Mouse (Mus musculus): ENCODE data around the gene Uggt1. TPM values are rescaled to one million over a fixed set of nuclear protein-coding genes. Genes with fewer than 3 reads are reported as not detected.

Gene Uggt1
- 10 to 100 TPM; 33.6 to 53.2 (median 41.5) TPM for total RNA-seq (2022)

DNA sequence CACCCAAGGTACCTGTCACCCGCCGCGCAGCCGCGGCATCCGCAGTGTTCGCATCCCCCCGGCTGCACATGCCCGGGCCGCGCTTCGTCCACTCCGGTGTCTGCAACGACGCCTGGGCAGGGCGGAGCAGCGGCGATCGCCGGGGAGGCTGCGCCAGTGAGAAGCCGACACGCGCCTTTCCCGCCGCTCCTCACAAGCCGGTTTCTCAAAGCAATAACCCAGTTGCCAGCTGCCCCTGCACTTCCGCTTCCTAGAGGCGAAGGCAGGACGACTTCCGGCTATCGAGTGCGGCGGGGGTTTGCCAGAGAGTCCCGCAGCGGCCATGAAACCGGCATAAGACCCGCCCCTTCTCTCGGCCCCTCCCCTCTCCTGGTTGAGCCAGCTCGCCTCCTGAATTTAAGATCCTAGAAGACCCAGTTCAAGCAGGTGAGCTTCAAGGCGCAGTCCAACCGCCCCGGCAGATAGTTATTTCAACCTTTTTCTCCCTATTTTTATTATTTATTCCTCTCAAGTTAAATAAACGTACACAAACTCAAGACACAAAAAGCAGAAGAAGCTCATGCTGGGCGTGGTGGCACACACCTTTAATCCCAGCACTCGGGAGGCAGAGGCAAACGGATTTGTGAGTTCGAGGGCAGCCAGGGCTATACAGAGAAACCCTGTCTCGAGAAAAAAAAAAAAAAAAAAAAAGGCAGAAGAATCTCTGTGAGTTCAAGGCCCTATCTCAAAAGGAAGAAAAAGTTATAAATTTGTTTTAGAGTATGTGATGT, at the start of gene Uggt1:
Gene Uggt1 (minus strand): TSS at position 663 of the 770 bp plus-strand sequence.
- peak; percentile 91 to 93 for DNase-seq (ENCODE audit: low spot score in 2 of 2)

DNA sequence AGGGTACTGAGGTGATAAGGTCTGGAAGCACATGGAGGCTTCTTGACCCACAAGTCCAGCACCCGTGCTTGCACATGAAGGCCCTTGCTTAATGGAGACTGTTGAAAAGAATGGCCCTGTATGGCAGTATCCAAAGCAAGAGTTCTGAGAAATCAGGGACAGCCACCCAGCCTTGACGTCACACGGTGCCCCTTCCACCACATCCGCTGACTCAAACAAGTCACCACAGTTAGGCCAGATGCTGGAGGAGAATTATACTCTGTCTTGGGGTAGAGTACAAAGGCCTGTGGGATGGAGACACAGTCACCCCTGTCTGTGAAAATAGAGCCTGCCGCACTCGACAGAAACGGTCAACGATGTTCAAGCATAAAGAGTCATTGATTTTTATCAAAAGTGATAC, 49.0 kb upstream of the Uggt1 start:
- no peak for DNase-seq (ENCODE audit: low spot score in 2 of 2)

DNA sequence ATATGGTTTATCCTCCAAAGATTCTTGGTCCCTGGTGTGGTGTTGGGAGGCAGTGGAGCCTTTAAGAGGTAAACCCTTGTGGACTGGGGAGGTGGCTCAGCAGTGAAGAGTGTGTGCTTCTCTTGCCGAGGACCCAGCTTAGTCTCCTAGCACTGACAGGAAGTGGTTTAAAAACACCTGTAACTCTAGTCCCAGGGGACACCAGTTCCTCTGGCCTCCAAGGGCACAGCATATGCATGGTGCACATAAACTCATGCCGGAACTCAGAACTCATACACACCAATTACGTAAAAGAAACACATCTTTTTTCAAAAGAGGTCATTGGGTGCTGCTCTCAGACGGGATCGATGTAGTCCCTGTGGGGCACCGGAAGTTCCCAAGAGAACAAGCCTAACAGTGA, 37.3 kb upstream of the Uggt1 start:
- no peak for DNase-seq (ENCODE audit: low spot score in 2 of 2)

DNA sequence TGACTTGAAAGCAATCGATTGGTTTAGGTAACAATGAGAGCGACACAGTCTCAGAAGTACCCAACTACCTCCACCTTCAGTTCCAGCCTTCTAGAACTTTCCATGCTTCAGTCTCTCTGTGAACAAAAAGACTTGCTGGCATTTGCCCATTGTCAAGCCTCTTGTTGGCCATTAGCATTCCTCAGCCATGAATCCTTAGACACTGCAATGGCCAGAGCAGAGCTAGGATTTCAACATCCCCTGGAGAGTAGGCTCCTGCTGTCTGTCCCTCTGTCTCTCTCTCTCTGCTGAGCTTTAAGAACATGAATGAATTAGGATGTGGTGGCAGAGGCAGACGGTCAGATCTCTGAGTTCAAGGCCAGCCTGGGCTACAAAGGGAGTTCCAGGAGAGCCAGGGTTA, 36.4 kb upstream of the Uggt1 start:
- DNase-seq (ENCODE audit: low spot score in 2 of 2): no peak

DNA sequence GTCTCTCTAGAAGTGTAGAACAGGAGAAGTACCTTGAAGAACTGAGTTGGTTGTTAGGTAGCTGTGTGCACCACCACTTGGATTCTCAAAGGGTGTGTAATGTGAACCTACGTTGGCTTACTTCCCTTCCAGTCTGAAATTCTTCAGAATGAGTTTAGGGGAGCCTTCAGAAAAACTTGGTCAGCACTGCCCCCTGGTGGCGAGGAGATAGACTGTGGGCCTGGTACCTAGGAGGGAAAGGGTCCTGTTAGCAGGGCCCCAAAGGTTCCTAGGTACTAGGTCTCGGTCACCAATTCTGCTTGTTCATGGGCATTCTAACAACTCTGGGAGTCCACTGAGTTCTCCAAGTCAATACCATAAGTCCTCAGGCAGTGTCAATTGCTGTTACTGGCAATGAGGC, 34.7 kb upstream of the Uggt1 start:
- DNase-seq (ENCODE audit: low spot score in 2 of 2): peak in 1 of 2 experiments; percentile 80

DNA sequence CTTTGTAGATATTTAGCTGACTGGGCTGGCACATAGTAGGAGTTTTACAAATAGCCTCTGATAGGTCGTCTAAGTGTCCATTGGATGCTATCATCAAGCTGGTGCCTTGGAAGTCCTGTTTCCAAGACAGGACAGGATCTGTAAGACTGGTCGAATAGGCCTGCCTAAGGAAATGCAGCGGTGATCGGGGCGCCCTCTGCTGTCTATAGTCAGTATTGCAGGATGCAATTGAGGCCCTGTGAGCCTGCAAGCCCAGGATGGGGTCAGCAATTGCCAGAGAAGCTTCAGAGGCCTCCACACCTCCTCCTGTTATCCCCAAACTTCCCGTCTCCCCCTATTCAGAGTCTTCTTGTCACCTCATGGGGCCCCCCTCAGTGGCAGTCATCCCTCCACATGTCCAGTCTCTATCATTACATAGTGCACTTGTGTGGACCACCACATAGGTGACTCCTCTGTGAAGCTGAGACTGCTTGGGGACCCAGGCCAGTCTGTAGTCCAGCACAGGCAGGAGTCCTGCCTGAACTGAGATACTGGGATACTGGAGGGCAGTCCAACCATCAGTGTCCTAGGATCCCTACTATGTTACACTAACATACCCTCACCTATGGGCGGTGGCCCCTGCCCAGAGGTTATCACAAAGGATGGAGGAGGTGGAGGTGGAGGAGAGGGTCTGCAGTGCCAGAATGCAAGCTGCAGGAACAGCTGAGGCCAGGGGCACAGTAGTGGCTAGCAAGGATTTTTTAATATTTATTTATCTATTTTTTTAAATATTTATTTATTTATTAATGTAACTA, 32.9 kb upstream of the Uggt1 start:
- DNase-seq (ENCODE audit: low spot score in 2 of 2): peak in 1 of 2 experiments; percentile 80

DNA sequence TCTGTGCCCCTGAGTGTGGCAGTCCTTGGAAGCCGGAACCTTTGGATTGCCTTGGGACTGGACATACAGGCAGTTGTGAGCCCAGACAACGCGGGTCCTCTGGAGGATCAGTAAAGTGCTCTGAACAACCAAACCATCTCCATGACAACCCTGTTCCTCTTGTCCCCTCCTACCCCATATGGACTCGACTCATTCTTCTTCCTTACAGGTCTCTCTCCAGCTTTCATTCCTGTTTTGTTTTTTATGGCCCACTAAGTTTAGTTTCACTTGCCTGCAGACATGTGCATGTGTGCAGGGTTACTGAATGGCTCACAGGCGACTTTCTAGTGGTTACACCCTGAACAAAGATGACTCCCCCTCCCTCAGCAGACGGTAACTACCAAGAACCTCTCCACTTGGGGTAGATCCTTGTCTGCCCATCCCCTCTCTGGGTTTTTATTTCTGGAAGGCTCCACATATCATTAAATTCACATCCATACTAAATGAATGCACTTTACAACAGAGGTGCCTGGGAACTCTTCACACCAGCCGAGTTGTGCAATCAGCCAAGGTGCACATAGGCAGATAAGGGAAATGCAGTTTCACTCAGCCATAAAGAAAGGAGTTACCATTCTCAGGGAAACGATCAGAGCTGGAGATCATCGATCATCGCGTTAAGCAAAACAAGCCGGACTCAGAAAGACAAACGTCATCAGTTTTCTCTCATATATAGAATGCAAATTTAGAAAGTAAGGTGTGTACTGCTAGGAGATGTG, 31.3 kb upstream of the Uggt1 start:
- DNase-seq (ENCODE audit: low spot score in 2 of 2): no peak

DNA sequence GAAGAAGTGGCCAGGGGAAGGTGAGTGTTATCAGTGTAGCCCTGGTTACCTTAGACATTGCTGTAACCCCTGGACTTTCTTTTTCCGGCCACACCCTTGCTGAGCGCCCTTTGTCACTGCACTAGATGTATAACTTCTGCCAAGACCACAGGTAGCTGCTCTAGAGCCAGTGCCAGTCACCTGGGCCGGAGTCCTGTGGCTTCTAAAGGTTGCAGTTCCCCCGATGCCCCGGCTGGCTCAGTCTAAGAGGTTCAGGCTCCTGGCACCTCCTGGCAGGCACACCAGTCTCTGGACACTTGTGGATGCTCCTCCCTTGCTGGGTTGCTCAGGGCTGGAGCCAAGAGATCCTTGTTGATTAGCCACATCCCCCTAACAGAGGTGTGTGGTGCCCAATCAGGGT, 29.9 kb upstream of the Uggt1 start, which contains the start of gene Neurl3:
Gene Neurl3 (minus strand): TSS at position 225 of the 400 bp plus-strand sequence.
- no peak for DNase-seq (ENCODE audit: low spot score in 2 of 2)

DNA sequence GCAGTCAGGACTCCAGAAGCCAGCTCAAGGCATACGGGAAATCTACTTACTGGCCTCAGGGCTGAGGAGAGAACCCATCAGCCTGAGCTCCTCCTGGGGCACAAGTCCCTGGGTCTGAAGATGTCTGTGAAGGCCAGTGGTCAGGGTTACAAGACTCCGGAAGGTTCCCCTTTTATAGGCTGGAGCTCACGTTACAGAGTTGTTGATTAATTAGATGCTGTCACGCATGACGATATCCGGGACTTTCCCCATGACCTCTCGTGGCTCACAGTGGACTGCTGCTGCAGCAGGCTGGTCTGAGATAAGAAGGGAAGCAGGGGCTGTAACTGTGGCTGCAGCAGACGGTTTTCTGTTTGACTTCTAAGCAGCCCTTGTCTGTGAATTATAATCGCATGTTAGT, 28.8 kb upstream of the Uggt1 start:
- DNase-seq (ENCODE audit: low spot score in 2 of 2): no peak

DNA sequence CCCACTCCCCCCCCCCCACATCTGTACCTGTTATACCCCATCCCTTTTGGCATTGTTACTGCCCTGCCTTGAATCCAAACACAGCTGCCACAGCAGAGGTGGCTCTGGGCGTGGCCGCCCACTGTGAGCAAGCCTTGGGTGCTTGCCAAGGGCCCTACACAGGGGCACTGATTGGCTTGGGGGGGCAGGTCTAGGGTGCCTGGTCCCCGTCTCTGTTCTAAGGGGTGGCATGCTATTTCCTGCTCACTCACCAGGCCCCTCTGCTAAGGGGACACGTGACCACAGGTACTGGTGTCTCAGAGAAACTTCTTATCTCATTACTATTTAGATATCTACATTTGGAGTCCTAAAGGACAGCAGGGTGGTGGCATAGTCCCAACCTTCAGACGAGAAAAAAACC, 28.0 kb upstream of the Uggt1 start:
- no peak for DNase-seq (ENCODE audit: low spot score in 2 of 2)

DNA sequence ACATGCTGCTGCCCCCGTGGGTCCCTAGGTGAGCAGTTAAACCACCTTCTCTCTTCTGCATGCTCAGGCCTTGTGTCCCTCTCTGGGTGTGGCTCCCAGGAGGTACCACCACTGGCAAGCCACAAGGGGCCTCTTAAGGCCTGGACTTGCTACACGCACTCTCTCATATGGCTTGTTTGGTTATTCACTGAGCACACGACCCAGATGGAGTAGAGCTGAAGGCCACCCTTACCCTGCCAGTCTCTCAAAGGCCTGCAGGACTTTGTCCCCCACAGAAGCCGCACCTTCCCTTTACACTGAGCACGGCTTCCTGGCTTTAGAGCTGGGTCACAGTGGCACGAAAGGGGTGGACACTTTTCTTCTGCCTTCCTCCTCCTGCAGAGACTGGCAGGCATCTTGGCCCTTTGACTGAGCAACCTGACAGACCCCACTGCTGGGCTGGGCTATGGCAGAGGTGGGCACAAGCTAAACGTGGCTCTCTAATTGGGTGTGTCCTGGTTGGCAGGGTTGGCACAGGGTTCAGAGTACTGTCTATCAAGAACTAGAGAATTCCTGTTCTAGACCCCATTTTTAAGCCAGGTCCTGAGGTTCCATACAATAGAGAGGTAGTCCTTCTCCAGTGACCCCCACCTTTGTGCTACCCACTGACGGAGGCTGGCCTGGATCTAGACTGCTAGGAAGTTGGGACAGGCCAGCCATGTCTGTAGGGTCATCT, 27.2 kb upstream of the Uggt1 start:
- no peak for DNase-seq (ENCODE audit: low spot score in 2 of 2)

DNA sequence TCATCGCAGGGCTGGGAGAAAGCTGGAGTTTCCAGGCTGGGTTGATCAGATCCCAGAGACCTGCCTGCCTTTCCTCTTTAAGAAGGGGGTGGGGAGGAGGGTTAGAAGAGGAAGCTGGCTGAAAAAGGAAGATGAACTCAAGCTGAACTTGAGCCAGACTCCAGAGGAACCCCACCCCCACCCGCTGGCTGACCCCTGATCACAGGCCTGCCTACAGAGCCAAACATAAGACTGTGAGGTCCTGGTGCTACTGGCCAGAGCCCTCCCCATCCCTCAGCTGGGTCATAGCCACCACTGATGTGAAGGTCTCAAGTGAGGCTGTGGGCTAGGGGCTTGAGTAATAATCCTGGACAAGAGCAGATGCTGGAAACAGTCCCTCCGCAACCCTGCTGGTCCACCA, 26.1 kb upstream of the Uggt1 start:
- no peak for DNase-seq (ENCODE audit: low spot score in 2 of 2)

DNA sequence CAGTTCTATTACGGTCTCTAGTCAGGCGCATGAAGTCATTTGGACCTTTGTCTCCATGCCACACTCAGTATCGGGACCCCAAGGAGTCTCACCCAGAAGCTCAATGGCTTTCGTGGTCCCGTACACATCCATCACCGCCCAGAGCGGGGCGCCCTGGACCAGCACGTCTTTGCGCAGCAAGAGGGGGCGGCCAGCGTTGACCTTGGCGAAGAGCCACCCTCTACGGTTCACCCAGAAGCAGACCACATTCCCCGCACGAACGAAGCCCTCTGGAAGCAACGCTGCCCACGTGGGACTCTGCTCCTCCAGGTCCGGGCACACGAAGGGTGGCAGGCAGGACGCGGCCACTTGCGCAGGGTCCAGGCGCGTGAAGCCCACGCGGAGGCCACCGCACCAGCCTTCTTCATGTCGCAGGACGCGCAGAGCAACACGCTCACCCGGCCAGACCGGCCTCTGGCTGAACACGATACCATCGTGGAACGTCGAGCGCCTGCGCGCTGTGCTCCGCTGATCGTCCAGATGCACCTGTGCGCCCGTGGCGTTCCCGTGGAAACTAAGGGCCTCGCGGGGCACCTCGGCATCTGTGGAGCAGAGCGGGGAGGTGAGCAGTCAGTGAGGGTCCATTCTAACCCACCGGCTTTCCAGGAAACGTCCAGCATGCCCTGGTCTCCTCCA, 24.7 kb upstream of the Uggt1 start:
- no peak for DNase-seq (ENCODE audit: low spot score in 2 of 2)

DNA sequence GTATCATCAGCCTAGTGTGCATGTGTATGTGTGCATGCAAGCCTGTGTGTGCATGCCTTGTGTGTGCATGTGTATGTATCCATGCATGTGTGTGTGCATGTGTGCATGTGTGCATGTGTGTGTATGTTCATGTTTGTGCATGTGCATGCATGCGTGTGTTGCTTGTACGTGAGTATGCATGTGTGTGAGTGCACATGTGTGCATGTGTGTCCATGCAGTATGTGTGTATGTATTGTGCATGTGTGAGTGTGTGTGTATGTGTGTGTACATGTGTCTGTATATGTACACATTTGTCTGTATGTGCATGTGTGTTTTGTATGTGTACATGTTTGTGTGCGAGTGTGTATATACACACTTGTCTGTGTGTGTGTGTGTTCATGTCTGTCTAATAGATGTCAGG, 23.1 kb upstream of the Uggt1 start:
- DNase-seq (ENCODE audit: low spot score in 2 of 2): no peak

DNA sequence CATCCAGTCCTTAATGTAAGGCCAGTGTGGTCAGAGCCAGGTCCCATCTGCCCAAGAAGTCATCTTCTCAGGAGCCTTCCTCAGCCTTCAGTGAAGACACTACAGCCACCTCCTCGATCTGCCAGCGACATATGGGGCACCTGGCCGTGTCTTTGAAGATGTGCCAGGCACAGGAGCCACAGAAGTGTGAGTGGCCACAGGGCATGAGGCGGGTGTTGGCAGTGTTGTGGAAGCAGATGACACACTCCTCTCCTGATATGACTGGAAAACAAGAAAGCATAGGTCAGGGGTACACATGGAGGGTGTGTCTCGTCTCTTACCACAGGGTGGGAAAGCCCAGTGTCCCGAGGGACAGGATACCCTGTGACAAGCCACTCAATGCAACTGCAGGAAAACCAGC, 21.8 kb upstream of the Uggt1 start:
- DNase-seq (ENCODE audit: low spot score in 2 of 2): no peak

DNA sequence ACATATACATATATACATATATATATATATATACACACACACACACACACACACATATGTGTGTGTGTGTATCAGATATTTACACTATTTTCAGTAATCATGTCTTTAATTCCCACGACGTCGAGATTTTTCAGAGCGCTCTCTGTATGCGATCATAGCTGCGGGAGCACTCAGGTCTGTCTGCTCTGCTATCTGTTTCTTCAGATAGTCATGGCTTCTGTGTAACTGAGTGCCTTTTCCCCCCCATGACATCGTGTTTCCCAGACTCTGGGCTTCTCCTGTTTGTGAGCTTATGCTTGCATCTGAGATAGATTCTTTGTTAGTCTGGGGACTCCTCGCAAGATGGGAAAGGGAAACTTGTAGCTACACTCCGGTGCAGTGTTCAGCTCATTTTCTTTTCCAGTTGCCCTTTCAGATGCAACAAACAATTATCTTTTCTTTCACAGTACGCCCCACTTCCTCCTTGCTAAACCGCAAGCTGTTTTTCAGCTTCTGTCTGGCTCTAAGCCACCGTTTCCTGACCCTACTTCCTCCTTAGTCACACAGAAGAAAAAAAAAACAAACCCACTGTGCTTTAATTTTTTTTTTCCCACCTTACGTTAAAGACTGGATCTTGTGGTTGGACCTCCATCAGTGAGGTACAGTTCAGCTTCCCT, 19.4 kb upstream of the Uggt1 start:
- DNase-seq (ENCODE audit: low spot score in 2 of 2): no peak

DNA sequence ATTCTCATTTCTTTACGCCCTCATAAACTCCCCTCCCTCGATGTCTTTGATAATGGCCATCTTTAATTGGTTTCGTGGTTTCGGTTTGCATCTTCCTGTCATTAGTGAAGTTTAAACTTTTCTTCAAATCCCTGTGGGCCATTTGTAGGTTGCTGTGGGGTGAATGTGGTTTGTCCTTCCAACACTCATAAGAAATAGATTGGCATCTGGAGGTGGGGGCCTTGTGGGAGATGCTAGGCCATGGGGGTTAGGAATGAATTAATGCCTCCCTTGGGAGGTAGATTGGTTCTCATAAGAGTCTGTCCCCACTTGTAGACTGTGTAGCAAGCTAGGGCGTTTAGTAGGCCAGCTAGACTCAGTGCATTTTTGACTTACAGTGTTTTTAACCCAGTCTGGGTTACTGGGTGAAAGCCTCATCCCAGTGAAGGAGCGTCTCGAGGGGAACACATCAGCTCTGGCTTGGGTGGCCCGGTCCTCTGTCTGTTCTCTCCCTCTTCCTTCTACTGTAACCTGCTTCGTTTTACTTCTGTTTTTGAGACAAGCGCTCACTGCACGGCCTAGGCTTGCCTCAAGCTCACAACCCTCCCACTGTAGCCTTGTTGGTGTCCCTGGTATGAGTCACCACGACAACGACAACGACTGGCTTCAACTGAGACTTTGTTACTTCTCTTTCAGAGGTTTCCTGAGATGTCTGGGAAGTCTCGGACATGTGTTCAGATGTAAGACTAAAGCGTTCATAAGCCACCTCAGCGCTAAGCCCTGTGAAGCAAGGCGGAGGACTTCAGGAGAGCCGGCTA, 17.4 kb upstream of the Uggt1 start:
- DNase-seq (ENCODE audit: low spot score in 2 of 2): no peak

DNA sequence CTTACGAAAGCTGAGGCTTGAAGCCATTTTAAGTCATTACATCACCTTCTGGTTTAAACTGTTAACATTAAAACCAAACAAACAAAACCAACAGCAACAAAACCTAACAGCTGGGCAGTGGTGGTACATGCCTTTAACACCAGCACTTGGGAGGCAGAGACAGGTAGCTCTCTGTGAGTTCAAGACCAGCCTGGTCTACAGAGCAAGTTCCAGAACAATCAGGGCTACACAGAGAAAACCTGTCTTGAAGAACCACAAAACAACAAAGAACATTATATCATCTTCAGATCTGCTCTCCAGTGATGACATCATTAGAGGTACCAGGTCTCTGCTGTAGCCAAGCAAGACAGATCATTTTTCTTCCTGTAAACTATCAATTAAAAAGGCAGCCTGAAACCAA, 15.9 kb upstream of the Uggt1 start:
- DNase-seq (ENCODE audit: low spot score in 2 of 2): no peak

DNA sequence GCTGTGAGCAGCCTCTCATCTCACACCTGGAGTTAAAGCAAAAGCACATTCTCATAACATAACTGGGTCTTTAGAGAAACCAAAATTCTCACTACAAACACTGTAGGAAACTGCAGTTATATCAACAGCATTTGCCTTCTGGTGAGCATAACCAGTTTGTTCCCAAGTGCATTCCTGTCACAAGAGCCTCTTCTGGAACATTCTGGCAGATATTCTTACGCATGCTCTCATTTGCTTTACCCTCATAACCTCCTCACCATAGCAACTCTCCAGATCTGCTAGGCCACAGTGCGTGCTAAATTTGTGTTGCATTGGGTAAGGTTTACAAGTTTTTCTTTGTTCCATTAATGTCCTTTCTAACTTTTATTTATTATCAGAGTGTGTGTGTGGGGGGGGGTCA, 14.8 kb upstream of the Uggt1 start:
- DNase-seq (ENCODE audit: low spot score in 2 of 2): no peak
